Mouse (Mus musculus): ENCODE data around the gene Twist1. TPM values are rescaled to one million over a fixed set of nuclear protein-coding genes. Genes with fewer than 3 reads are reported as not detected.

The Twist1 gene
- polyA plus RNA-seq, 1 experiment from 2014 or later = 0.20 TPM

DNA sequence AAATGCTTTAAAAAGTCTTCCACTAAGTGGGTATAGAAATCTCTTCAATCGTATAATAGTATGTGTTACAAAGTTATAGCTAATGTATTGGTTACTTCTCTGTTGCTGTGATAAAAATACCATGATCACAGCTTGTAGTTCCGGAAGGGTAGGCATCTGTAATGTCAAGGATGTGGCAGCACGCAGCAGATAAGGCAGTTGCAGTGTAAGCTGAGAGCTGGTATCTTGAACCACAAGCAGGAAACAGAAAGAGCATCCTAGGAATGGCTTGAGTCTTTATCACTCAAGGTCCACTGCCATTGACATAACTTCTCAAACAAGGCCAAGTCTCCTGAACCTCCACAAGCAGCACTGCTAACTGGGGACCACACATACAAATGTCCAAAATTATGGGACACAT, 35.7 kb downstream of the Twist1 start:
- WGBS = 94% methylated on average over 3 of the region's 3 CpGs
- no peak for ATAC-seq (ENCODE audit: low read depth)

More for the DNA sequence above, 35.7 kb downstream of the Twist1 start:
- H3K4me3 ChIP-seq (ENCODE audit: low read depth, low read length) = no peak overlapping the region
- H3K27ac ChIP-seq (ENCODE audit: low read depth, low read length) = no peak overlapping the region
- no peaks in the 10 kb centered on the region for H3K4me1 ChIP-seq (ENCODE audit: control insufficient read depth, insufficient read depth, low read length)
- no peaks in the 10 kb centered on the region for H3K36me3 ChIP-seq (ENCODE audit: control insufficient read depth, insufficient read depth, low read length)
- no peaks in the 10 kb centered on the region for H3K9me3 ChIP-seq (ENCODE audit: control insufficient read depth, low read length)
- no peak overlapping the region for H3K4me2 ChIP-seq (ENCODE audit: low read depth, low read length)
- H3K9ac ChIP-seq (replicated peaks; ENCODE audit: low read depth, low read length) = no peak overlapping the region
- no peaks in the 10 kb centered on the region for H3K27me3 ChIP-seq (ENCODE audit: control insufficient read depth, insufficient read depth, low read length)

Other genes with a start within 250 kb of the Twist1 start
- gene Ferd3l, start 29.2 kb upstream of the Twist1 start, polyA plus RNA-seq (2014; fragmentation: Nextera tagmentation; extraction: Ambion mirVana) = 0.31 and 0.79 TPM in 2 replicates

Data from neural tube, embryonic 14.5 days (tissue).